Mouse (Mus musculus): ENCODE data around the gene Ltbp1. TPM values are rescaled to one million over a fixed set of nuclear protein-coding genes. Genes with fewer than 3 reads are reported as not detected.

Gene Ltbp1
- polyA plus RNA-seq, 1 experiment from 2014 or later = 78.6 TPM

- Histone ChIP-seq H3K36me3 (0 out of 2 replicates have a peak, but pooled peaks cover 10% of the 10 kb centered on the region), H3K9ac (no peak overlapping the region), H3K27ac (no peak overlapping the region), H3K4me1 (peaks cover 14% of the 10 kb centered on the region), H3K4me2 (no peak overlapping the region), H3K27me3 (no peaks in the 10 kb centered on the region), H3K9me3 (no peaks in the 10 kb centered on the region), H3K4me3 (no peak overlapping the region)
- ATAC-seq (ENCODE audit: insufficient number of reproducible peaks, low FRiP score, low TSS enrichment, low read depth) = no peak
- WGBS = 11% methylated on average over 2 of the region's 2 CpGs
Measured at GRCm38 (mm10) chr17:75380167-75380566, 374.8 kb downstream of the Ltbp1 start.

DNA sequence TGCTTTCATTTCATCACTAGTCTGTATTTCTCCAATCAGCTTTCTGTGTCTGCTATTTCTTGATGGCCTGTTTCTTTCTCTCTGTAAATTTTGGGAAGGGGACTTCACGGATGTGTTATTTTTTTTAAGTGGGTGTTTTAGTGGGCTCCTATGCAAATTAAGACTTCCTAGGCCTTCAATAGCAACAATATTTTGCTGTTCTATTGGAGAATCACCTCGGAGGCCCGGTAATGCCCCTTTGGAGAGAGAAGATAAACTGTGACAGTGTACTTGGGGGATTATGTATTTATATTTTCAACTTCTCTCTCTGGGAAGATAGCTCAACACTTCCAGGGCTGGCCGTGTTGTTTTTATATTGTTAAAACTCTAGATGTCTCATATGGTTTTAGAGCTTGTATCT lies 383.0 kb downstream of the Ltbp1 start:
- H3K27ac ChIP-seq = no peak overlapping the region
- no peak overlapping the region for H3K4me2 ChIP-seq
- peaks cover 29% of the 10 kb centered on the region for H3K36me3 ChIP-seq
- no peak overlapping the region for H3K9ac ChIP-seq
- H3K4me1 ChIP-seq = no peaks in the 10 kb centered on the region
- ATAC-seq (ENCODE audit: insufficient number of reproducible peaks, low FRiP score, low TSS enrichment, low read depth) = no peak
- 90% methylated on average over 4 of the region's 4 CpGs for WGBS
- H3K9me3 ChIP-seq = no peaks in the 10 kb centered on the region
- no peak overlapping the region for H3K4me3 ChIP-seq
- no peaks in the 10 kb centered on the region for H3K27me3 ChIP-seq

- H3K4me3 ChIP-seq = no peak overlapping the region
- H3K36me3 ChIP-seq = peaks cover 25% of the 10 kb centered on the region
- 90% methylated on average over 10 of the region's 10 CpGs for WGBS
- no peak overlapping the region for H3K9ac ChIP-seq
- no peak for ATAC-seq (ENCODE audit: insufficient number of reproducible peaks, low FRiP score, low TSS enrichment, low read depth)
- H3K4me2 ChIP-seq = no peak overlapping the region
- H3K9me3 ChIP-seq = no peaks in the 10 kb centered on the region
- H3K27ac ChIP-seq = no peak overlapping the region
- H3K27me3 ChIP-seq = no peaks in the 10 kb centered on the region
- H3K4me1 ChIP-seq = no peaks in the 10 kb centered on the region
Measured at GRCm38 (mm10) chr17:75390142-75390541, 384.8 kb downstream of the Ltbp1 start.

DNA sequence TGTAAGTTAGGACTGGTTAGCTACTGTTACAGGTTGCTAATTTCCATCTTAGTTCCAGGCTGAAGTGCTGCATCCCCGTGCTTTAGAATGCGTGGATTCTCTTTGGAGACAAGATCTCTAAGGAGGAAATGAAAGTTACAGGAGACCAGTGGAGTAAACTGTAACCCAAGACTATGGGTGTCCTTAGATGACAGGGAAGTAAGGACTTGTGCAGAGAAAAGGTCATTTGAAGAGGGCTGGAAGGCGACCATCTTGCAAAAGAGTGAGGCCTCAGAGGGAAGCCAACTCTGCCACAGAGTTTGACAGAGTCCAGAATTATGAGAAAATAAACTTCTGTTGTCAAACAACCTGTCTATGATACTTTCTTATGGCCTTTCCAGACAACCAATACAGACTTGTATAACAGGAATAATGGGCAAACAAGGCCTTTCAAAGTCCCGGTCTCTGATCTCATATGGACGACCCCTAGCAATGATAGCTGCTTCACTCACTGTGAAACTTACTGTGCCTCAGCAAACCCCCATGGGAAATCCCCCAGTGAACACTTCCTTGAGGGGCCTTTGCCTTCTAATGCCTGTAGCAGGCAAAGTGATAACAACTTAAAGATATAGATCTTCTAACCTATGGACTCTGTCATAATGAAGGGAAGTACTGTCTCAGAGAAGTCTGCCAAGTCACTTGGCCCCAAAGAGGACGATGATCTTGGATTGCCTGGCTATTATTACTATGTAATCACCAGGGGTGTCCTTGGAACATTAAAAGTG lies 386.2 kb downstream of the Ltbp1 start:
- H3K27ac ChIP-seq = no peak overlapping the region
- H3K27me3 ChIP-seq = no peaks in the 10 kb centered on the region
- no peak for ATAC-seq (ENCODE audit: insufficient number of reproducible peaks, low FRiP score, low TSS enrichment, low read depth)
- 88% methylated on average over 6 of the region's 6 CpGs for WGBS
- H3K4me3 ChIP-seq = no peak overlapping the region
- H3K36me3 ChIP-seq = peaks cover 20% of the 10 kb centered on the region
- no peak overlapping the region for H3K4me2 ChIP-seq
- H3K9me3 ChIP-seq = no peaks in the 10 kb centered on the region
- no peak overlapping the region for H3K9ac ChIP-seq
- no peaks in the 10 kb centered on the region for H3K4me1 ChIP-seq

- ATAC-seq (ENCODE audit: insufficient number of reproducible peaks, low FRiP score, low TSS enrichment, low read depth) = no peak
- H3K9me3 ChIP-seq = no peaks in the 10 kb centered on the region
- no peak overlapping the region for H3K4me2 ChIP-seq
- no peak overlapping the region for H3K27ac ChIP-seq
- H3K27me3 ChIP-seq = no peaks in the 10 kb centered on the region
- WGBS = 63% methylated on average over 4 of the region's 4 CpGs
- H3K36me3 ChIP-seq = no peaks in the 10 kb centered on the region
- no peak overlapping the region for H3K9ac ChIP-seq
- no peaks in the 10 kb centered on the region for H3K4me1 ChIP-seq
- H3K4me3 ChIP-seq = no peak overlapping the region
Measured at GRCm38 (mm10) chr17:75406405-75406804, 401.0 kb downstream of the Ltbp1 start.

DNA sequence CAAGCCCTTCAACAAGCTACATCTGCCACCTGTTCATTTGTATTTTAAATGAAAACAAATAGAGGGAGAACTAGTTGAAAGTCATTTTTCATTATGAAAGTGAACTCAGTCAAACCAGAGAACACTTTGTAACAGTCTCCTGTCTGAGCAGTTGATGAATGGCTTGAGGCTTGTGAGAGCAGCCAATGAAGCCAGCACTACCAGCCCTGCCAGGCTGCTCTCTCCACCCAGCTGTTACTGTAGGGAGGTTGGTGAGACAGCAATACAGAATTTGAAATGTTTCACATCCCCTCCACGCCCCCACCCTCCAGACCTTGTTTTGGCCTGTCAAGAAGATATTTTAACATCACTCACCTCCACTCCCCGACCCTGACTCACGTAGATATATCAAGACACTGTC lies 411.5 kb downstream of the Ltbp1 start:
- H3K27me3 ChIP-seq = no peaks in the 10 kb centered on the region
- no peak for ATAC-seq (ENCODE audit: insufficient number of reproducible peaks, low FRiP score, low TSS enrichment, low read depth)
- H3K4me3 ChIP-seq = no peak overlapping the region
- H3K36me3 ChIP-seq = no peaks in the 10 kb centered on the region
- H3K4me2 ChIP-seq = no peak overlapping the region
- no peak overlapping the region for H3K27ac ChIP-seq
- no peaks in the 10 kb centered on the region for H3K4me1 ChIP-seq
- 68% methylated on average over 3 of the region's 3 CpGs for WGBS
- no peak overlapping the region for H3K9ac ChIP-seq
- H3K9me3 ChIP-seq = no peaks in the 10 kb centered on the region

DNA sequence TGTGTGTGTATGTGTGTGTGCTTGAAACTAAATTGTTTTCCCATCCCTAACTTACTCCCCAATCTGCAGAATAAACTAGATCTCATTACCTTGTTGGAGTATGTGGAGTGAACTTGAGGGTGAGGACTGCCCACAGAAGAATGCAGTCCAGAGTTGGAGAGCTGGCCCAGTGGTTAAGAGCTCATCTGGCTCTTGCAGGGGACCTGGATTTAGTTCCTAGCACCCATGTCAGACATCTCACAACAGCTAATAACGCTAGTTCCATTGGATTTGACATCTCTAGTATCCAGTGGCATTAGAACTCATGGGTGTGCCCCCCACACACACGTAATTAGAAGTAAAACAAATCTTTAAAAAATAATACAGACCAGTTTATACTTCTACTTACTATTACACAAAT lies 428.8 kb downstream of the Ltbp1 start:
- H3K9me3 ChIP-seq = no peaks in the 10 kb centered on the region
- H3K27me3 ChIP-seq = no peaks in the 10 kb centered on the region
- no peak overlapping the region for H3K27ac ChIP-seq
- 94% methylated on average over 2 of the region's 2 CpGs for WGBS
- no peaks in the 10 kb centered on the region for H3K36me3 ChIP-seq
- no peak overlapping the region for H3K4me3 ChIP-seq
- H3K4me2 ChIP-seq = no peak overlapping the region
- ATAC-seq (ENCODE audit: insufficient number of reproducible peaks, low FRiP score, low TSS enrichment, low read depth) = no peak
- H3K9ac ChIP-seq = no peak overlapping the region
- no peaks in the 10 kb centered on the region; the same call in 1 of the 2 replicates for H3K4me1 ChIP-seq

GRCm38 (mm10) chr17:75434871-75435270 lies 429.5 kb downstream of the Ltbp1 start:
- WGBS = 73% methylated on average over 3 of the region's 3 CpGs
- H3K27ac ChIP-seq = no peak overlapping the region

GRCm38 (mm10) chr17:75435599-75435998 lies 430.2 kb downstream of the Ltbp1 start, which contains the start of gene Rasgrp3:
Rasgrp3 (plus strand) TSS chr17:75435896.
- Histone ChIP-seq H3K27me3 (no peaks in the 10 kb centered on the region), H3K9ac (no peak within 1 kb of the TSS), H3K4me1 (no peaks in the 10 kb centered on the region; the same call in 1 of the 2 replicates), H3K36me3 (no peaks in the 10 kb centered on the region), H3K9me3 (no peaks in the 10 kb centered on the region), H3K4me2 (no peak within 1 kb of the TSS), H3K4me3 (no peak within 1 kb of the TSS), H3K27ac (no peak within 1 kb of the TSS)
- WGBS = 60% methylated on average over 6 of the region's 6 CpGs
- no peak for ATAC-seq (ENCODE audit: insufficient number of reproducible peaks, low FRiP score, low TSS enrichment, low read depth)

More at GRCm38 (mm10) chr17:75434871-75435270, 429.5 kb downstream of the Ltbp1 start:
- no peak overlapping the region for H3K9ac ChIP-seq
- no peaks in the 10 kb centered on the region; the same call in 1 of the 2 replicates for H3K4me1 ChIP-seq
- no peak for ATAC-seq (ENCODE audit: insufficient number of reproducible peaks, low FRiP score, low TSS enrichment, low read depth)
- H3K4me2 ChIP-seq = no peak overlapping the region
- no peaks in the 10 kb centered on the region for H3K9me3 ChIP-seq
- H3K36me3 ChIP-seq = no peaks in the 10 kb centered on the region
- H3K4me3 ChIP-seq = no peak overlapping the region
- H3K27me3 ChIP-seq = no peaks in the 10 kb centered on the region

- no peak for ATAC-seq (ENCODE audit: insufficient number of reproducible peaks, low FRiP score, low TSS enrichment, low read depth)
- 69% methylated on average over 8 of the region's 8 CpGs for WGBS
- Histone ChIP-seq H3K27me3 (no peaks in the 10 kb centered on the region), H3K9me3 (no peaks in the 10 kb centered on the region), H3K27ac (no peak overlapping the region), H3K4me2 (no peak overlapping the region), H3K9ac (no peak overlapping the region), H3K36me3 (no peaks in the 10 kb centered on the region), H3K4me1 (no peaks in the 10 kb centered on the region; the same call in 1 of the 2 replicates), H3K4me3 (no peak overlapping the region)
Measured at GRCm38 (mm10) chr17:75436095-75436494, 430.7 kb downstream of the Ltbp1 start.

GRCm38 (mm10) chr17:75436819-75437218 lies 431.5 kb downstream of the Ltbp1 start:
- no peak overlapping the region for H3K4me2 ChIP-seq
- no peak for ATAC-seq (ENCODE audit: insufficient number of reproducible peaks, low FRiP score, low TSS enrichment, low read depth)
- no peak overlapping the region for H3K9ac ChIP-seq
- H3K36me3 ChIP-seq = no peaks in the 10 kb centered on the region
- no peaks in the 10 kb centered on the region for H3K9me3 ChIP-seq
- peaks cover 3% of the 10 kb centered on the region; the same call in 1 of the 2 replicates for H3K4me1 ChIP-seq
- no peak overlapping the region for H3K27ac ChIP-seq
- H3K27me3 ChIP-seq = no peaks in the 10 kb centered on the region
- 80% methylated on average over 6 of the region's 6 CpGs for WGBS
- H3K4me3 ChIP-seq = no peak overlapping the region; the same call in 1 of the 2 replicates

- Histone ChIP-seq H3K4me2 (no peak overlapping the region), H3K27me3 (no peaks in the 10 kb centered on the region), H3K4me3 (no peak overlapping the region; the same call in 1 of the 2 replicates), H3K9me3 (no peaks in the 10 kb centered on the region), H3K9ac (no peak overlapping the region), H3K4me1 (peaks cover 3% of the 10 kb centered on the region; the same call in 1 of the 2 replicates), H3K36me3 (no peaks in the 10 kb centered on the region), H3K27ac (no peak overlapping the region)
- ATAC-seq (ENCODE audit: insufficient number of reproducible peaks, low FRiP score, low TSS enrichment, low read depth) = no peak
- WGBS = 75% methylated on average over 11 of the region's 11 CpGs
Measured at GRCm38 (mm10) chr17:75437239-75437750, 431.9 kb downstream of the Ltbp1 start.
